Mouse (Mus musculus) MEL (cell line): ENCODE results near the gene Mtcl1. TPM values are rescaled to one million over a fixed set of nuclear protein-coding genes. Genes with fewer than 3 reads are reported as not detected.

Experiments
- DNase-seq: peaks from one replicate; pipeline ENCODE4 v3.0.0; 2011; ENCODE audit warnings: low read depth, low spot score
- H3K27ac ChIP-seq: 2 replicates; pipeline ENCODE4 v1.5.1; 2012; ENCODE audit warnings: low read depth, mild to moderate bottlenecking, control low read depth, low read length, moderate library complexity; ENCODE audit not compliant: control insufficient read depth
- H3K27me3 ChIP-seq, 2 experiments: fragments of 150-350 bp in 1 of 2; sonication (generic) in 1 of 2; 2 replicates each; pipeline ENCODE4 v1.6.1; 2012; ENCODE audit warnings: low read length in 2 of 2, mild to moderate bottlenecking in 2 of 2, improper control_type of control experiment in 1 of 2, moderate library complexity in 1 of 2; ENCODE audit not compliant: insufficient read depth in 2 of 2, control insufficient read depth in 1 of 2
- H3K36me3 ChIP-seq, 2 experiments: 2 replicates each; pipeline ENCODE4 v1.6.1; 2012 to 2014; ENCODE audit warnings: low read length in 2 of 2, improper control_type of control experiment in 1 of 2, inconsistent platforms in 1 of 2, mild to moderate bottlenecking in 1 of 2; ENCODE audit not compliant: insufficient read depth in 2 of 2, control insufficient read depth in 1 of 2
- H3K4me1 ChIP-seq, 2 experiments: fragments of 150-350 bp in 1 of 2; sonication (generic) in 1 of 2; 2 replicates each; pipeline ENCODE4 v1.6.1; 2012; ENCODE audit warnings: low read length in 2 of 2, improper control_type of control experiment in 1 of 2, mild to moderate bottlenecking in 1 of 2; ENCODE audit not compliant: insufficient read depth in 2 of 2, control insufficient read depth in 1 of 2
- H3K4me3 ChIP-seq, 2 experiments: fragments of 150-350 bp in 1 of 2; sonication (generic) in 1 of 2; 2 replicates each; pipeline ENCODE4 v1.5.1; 2012; ENCODE audit warnings: low read depth in 2 of 2, low read length in 2 of 2, mild to moderate bottlenecking in 2 of 2, moderate library complexity in 2 of 2, control low read depth in 1 of 2, improper control_type of control experiment in 1 of 2; ENCODE audit not compliant: control insufficient read depth in 1 of 2, insufficient read depth in 1 of 2
- H3K79me2 ChIP-seq: 2 replicates; pipeline ENCODE4 v1.6.1; 2012; ENCODE audit warnings: mild to moderate bottlenecking, low read length, moderate library complexity; ENCODE audit not compliant: control insufficient read depth, poor library complexity, insufficient read depth
- H3K9ac ChIP-seq: 2 replicates; pipeline ENCODE4 v1.6.1; 2012; ENCODE audit warnings: low read depth, mild to moderate bottlenecking, control low read depth, low read length, moderate library complexity; ENCODE audit not compliant: control insufficient read depth, poor library complexity, severe bottlenecking
- H3K9me3 ChIP-seq: fragments of 150-350 bp; sonication (generic); replicated peaks from 2 replicates; pipeline ENCODE4 v1.6.1; 2012; ENCODE audit warnings: mild to moderate bottlenecking, low read length, improper control_type of control experiment, moderate library complexity; ENCODE audit not compliant: insufficient read depth
- BHLHE40 ChIP-seq: IDR thresholded peaks from 2 replicates; pipeline ENCODE4 v1.6.1; 2012; ENCODE audit warnings: low read depth, mild to moderate bottlenecking, inconsistent platforms, low read length, improper control_type of control experiment, borderline replicate concordance
- CHD2 ChIP-seq: IDR thresholded peaks from 2 replicates; pipeline ENCODE4 v1.6.1; 2011; ENCODE audit warnings: low read length, improper control_type of control experiment
- CTCF ChIP-seq, 3 experiments: IDR thresholded peaks in 2 of 3; conservative IDR thresholded peaks in 1 of 3; 2 replicates each; pipeline ENCODE4 v1.5.1; 2011 to 2012; ENCODE audit warnings: low read length in 3 of 3, low read depth in 2 of 3, mild to moderate bottlenecking in 2 of 3, improper control_type of control experiment in 1 of 3, inconsistent platforms in 1 of 3, mixed read lengths in 1 of 3, moderate library complexity in 1 of 3; ENCODE audit not compliant: control insufficient read depth in 1 of 3, insufficient read depth in 1 of 3, poor library complexity in 1 of 3, severe bottlenecking in 1 of 3
- ELF1 ChIP-seq: IDR thresholded peaks from 2 replicates; pipeline ENCODE4 v1.6.1; 2014; ENCODE audit warnings: low read depth, mild to moderate bottlenecking, inconsistent platforms, low read length, improper control_type of control experiment, moderate library complexity
- EP300 ChIP-seq, 2 experiments: IDR thresholded peaks; 2 replicates each; pipeline ENCODE4 v1.6.1; 2011; ENCODE audit warnings: improper control_type of control experiment in 2 of 2, low read length in 2 of 2, low read depth in 1 of 2, mild to moderate bottlenecking in 1 of 2
- ETS1 ChIP-seq: IDR thresholded peaks from 2 replicates; pipeline ENCODE4 v1.6.1; 2012; ENCODE audit warnings: low read depth, mild to moderate bottlenecking, inconsistent platforms, low read length, improper control_type of control experiment, moderate library complexity
- GABPA ChIP-seq: IDR thresholded peaks from 2 replicates; pipeline ENCODE4 v1.6.1; 2012; ENCODE audit warnings: low read depth, mild to moderate bottlenecking, inconsistent platforms, low read length, improper control_type of control experiment, moderate library complexity
- JUND ChIP-seq: IDR thresholded peaks from 2 replicates; pipeline ENCODE4 v1.6.1; 2011; ENCODE audit warnings: low read depth, mild to moderate bottlenecking, improper control_type of control experiment, low read length
- KAT2A ChIP-seq: conservative IDR thresholded peaks from 2 replicates; pipeline ENCODE4 v1.6.1; 2012; ENCODE audit warnings: low read depth, low read length, improper control_type of control experiment, inconsistent platforms
- MEF2A ChIP-seq: IDR thresholded peaks from 2 replicates; pipeline ENCODE4 v1.6.1; 2014; ENCODE audit warnings: low read depth, mild to moderate bottlenecking, inconsistent platforms, low read length, improper control_type of control experiment; ENCODE audit not compliant: poor library complexity, insufficient replicate concordance, severe bottlenecking; ENCODE audit errors: extremely low read depth
- MXI1 ChIP-seq: IDR thresholded peaks from 2 replicates; pipeline ENCODE4 v1.6.1; 2011; ENCODE audit warnings: mild to moderate bottlenecking, low read depth, low read length, improper control_type of control experiment
- MYB ChIP-seq: IDR thresholded peaks from 2 replicates; pipeline ENCODE4 v1.6.1; 2011; ENCODE audit warnings: mild to moderate bottlenecking, low read depth, low read length, improper control_type of control experiment
- MYC ChIP-seq: IDR thresholded peaks from 2 replicates; pipeline ENCODE4 v1.6.1; 2011; ENCODE audit warnings: low read depth, mild to moderate bottlenecking, low read length, improper control_type of control experiment, moderate library complexity
- NRF1 ChIP-seq: IDR thresholded peaks from 2 replicates; pipeline ENCODE4 v1.6.1; 2014; ENCODE audit warnings: low read depth, mild to moderate bottlenecking, inconsistent platforms, low read length, improper control_type of control experiment, moderate library complexity; ENCODE audit not compliant: poor library complexity, insufficient read depth, severe bottlenecking
- POLR2A ChIP-seq, 2 experiments: IDR thresholded peaks; 2 replicates each; pipeline ENCODE4 v1.6.1; 2011 to 2012; ENCODE audit warnings: low read length in 2 of 2, mild to moderate bottlenecking in 2 of 2, control low read depth in 1 of 2, improper control_type of control experiment in 1 of 2, low read depth in 1 of 2, moderate library complexity in 1 of 2; ENCODE audit not compliant: control insufficient read depth in 1 of 2, insufficient read depth in 1 of 2, poor library complexity in 1 of 2
- POLR2AphosphoS2 ChIP-seq: IDR thresholded peaks from 2 replicates; pipeline ENCODE4 v1.6.1; 2011; ENCODE audit warnings: low read length, improper control_type of control experiment
- RAD21 ChIP-seq: IDR thresholded peaks from 2 replicates; pipeline ENCODE4 v1.6.1; 2011; ENCODE audit warnings: mild to moderate bottlenecking, low read depth, low read length, improper control_type of control experiment
- RCOR1 ChIP-seq: IDR thresholded peaks from 2 replicates; pipeline ENCODE4 v1.6.1; 2012; ENCODE audit warnings: low read depth, mild to moderate bottlenecking, inconsistent platforms, low read length, improper control_type of control experiment
- SMC3 ChIP-seq: IDR thresholded peaks from 2 replicates; pipeline ENCODE4 v1.6.1; 2011; ENCODE audit warnings: low read depth, low read length, improper control_type of control experiment
- TAL1 ChIP-seq: IDR thresholded peaks from 2 replicates; pipeline ENCODE4 v1.6.1; 2012; ENCODE audit warnings: mild to moderate bottlenecking, inconsistent platforms, low read length, moderate library complexity, mixed read lengths
- TCF12 ChIP-seq: IDR thresholded peaks from 2 replicates; pipeline ENCODE4 v1.6.1; 2014; ENCODE audit warnings: low read depth, mild to moderate bottlenecking, inconsistent platforms, low read length, improper control_type of control experiment, moderate library complexity
- UBTF ChIP-seq: IDR thresholded peaks from 2 replicates; pipeline ENCODE4 v1.6.1; 2012; ENCODE audit warnings: low read depth, mild to moderate bottlenecking, inconsistent platforms, low read length, improper control_type of control experiment, moderate library complexity, borderline replicate concordance; ENCODE audit not compliant: insufficient read depth
- USF1 ChIP-seq: IDR thresholded peaks from 2 replicates; pipeline ENCODE4 v1.6.1; 2014; ENCODE audit warnings: low read depth, mild to moderate bottlenecking, inconsistent platforms, low read length, improper control_type of control experiment, moderate library complexity
- ZC3H11A ChIP-seq: IDR thresholded peaks from 2 replicates; pipeline ENCODE4 v1.6.1; 2012; ENCODE audit warnings: low read depth, mild to moderate bottlenecking, inconsistent platforms, low read length, improper control_type of control experiment
- ZNF384 ChIP-seq: IDR thresholded peaks from 2 replicates; pipeline ENCODE4 v1.6.1; 2012; ENCODE audit warnings: low read depth, mild to moderate bottlenecking, inconsistent platforms, low read length, improper control_type of control experiment
- polyA plus RNA-seq, 2 experiments: library from polyadenylated mRNA; stranded (reverse) in 1 of 2; unstranded in 1 of 2; fragments of >175 nt in 1 of 2; fragments of >200 nt in 1 of 2; gene quantifications; 2 replicates each; pipeline versions ENCODE4 v1.2.1 to v1.2.4; 2012; ENCODE audit warnings: low replicate concordance in 2 of 2, low read depth in 1 of 2; ENCODE audit not compliant: insufficient read length in 2 of 2, insufficient read depth in 1 of 2, missing spikeins in 1 of 2
- total RNA-seq: library from RNA; depleted of rRNA; stranded (reverse); fragments of 300-350 nt; gene quantifications from 2 replicates; pipeline ENCODE4 v1.2.3, GENCODE M21; 2012

Mtcl1 gene
- total and polyA plus RNA-seq, 3 experiments: not detected

DNA sequence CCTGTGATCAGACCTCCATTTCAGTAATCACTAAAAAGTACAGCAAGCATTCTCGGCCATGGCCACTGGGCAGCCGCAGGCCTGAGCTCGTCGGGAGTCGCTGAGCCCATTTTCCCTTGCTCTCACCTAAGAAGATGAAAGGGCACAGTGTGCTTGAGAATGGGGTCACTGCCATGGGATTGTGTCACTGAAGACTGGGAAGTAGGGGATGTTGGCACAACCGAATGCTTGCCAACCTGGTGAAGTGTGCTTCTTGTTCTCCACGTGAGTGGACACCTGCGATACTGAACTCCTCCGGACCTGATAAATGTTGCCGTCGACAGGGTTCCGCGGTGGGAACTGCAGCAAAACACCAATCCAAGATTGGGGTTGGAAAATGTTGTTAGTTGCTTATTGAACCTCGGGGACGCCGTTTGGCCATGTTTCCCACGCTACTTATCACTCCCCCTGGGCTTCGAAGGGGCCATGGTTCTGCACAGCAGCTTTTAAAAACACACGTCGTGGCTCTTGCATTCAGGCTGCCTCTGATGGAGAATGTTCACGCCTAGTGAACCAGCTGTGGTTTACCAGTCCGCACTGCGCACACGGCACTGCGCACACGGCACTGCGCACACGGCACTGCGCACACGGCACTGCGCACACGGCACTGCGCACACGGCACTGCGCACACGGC, 85.6 kb downstream of the Mtcl1 start:
- no peaks in the 10 kb centered on the region for H3K36me3 ChIP-seq
- H3K27me3 ChIP-seq: no peaks in the 10 kb centered on the region
- DNase-seq: no peak
- no peak overlapping the region for H3K9ac ChIP-seq
- H3K27ac ChIP-seq: no peak overlapping the region
- H3K4me3 ChIP-seq: no peak overlapping the region
- no peaks in the 10 kb centered on the region for H3K79me2 ChIP-seq
- no peaks in the 10 kb centered on the region for H3K4me1 ChIP-seq
- TF ChIP-seq MYC (no peak), ZNF384 (no peak), MXI1 (no peak), TCF12 (no peak), CTCF (IDR thresholded peaks at IDR 0.05 in 2 of 3, conservative IDR thresholded peaks at IDR 0.05 in 1 of 3; ENCODE audit: control insufficient read depth in 1 of 3, insufficient read depth in 1 of 3, low read depth in 2 of 3, low read length in 3 of 3, poor library complexity in 1 of 3, severe bottlenecking in 1 of 3) (no peak), ETS1 (no peak), UBTF (no peak), TAL1 (no peak), ZC3H11A (no peak), POLR2AphosphoS2 (no peak), KAT2A (no peak), EP300 (IDR thresholded peaks at IDR 0.05; ENCODE audit: low read depth in 1 of 2, low read length in 2 of 2) (no peak), USF1 (no peak), CHD2 (no peak), SMC3 (no peak), ELF1 (no peak), RCOR1 (no peak), POLR2A (IDR thresholded peaks at IDR 0.05; ENCODE audit: control insufficient read depth in 1 of 2, insufficient read depth in 1 of 2, low read depth in 1 of 2, low read length in 2 of 2, poor library complexity in 1 of 2) (no peak)
- no peaks in the 10 kb centered on the region for H3K9me3 ChIP-seq

DNA sequence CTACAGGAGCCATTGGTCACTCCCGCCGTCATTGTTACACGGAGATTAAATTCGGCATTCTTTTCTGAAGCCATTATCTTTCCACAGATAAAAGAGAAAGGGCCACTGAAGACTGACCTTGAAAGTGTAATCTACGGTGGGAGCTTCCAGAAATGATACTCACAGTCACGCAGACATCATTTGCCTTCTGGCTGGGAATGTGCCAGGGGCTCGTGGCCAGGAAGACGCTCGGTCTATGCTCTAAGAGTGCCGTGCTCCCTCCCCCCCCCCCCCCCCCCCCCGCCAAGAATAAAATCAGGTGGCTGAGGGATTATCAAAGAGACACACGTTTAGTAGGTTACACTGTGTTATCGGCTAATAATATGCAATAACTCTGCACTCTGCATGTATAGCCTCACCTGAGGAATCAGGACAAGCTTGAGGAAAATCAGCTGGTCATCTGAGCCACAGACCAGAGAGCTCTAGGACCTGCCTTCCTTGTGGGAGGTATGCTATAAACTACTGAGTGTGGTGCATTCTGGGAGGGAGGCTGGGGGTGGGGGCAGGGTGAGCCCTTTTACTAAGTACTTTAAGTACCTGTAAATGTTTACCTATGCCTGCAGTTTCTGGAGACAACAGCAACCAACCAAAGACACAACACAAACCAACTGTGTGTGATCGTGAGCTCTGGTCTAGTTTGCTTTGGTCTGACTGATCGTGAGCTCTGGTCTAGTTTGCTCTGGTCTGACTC, 87.1 kb downstream of the Mtcl1 start:
- no peak for TF ChIP-seq JUND
- no peak for TF ChIP-seq CTCF (IDR thresholded peaks at IDR 0.05 in 2 of 3, conservative IDR thresholded peaks at IDR 0.05 in 1 of 3; ENCODE audit: control insufficient read depth in 1 of 3, insufficient read depth in 1 of 3, low read depth in 2 of 3, low read length in 3 of 3, poor library complexity in 1 of 3, severe bottlenecking in 1 of 3)
- no peak for TF ChIP-seq RAD21
- no peak for TF ChIP-seq NRF1
- TF ChIP-seq TCF12: no peak
- no peak for TF ChIP-seq CHD2
- no peak for TF ChIP-seq MYB
- no peak for TF ChIP-seq POLR2A (IDR thresholded peaks at IDR 0.05; ENCODE audit: control insufficient read depth in 1 of 2, insufficient read depth in 1 of 2, low read depth in 1 of 2, low read length in 2 of 2, poor library complexity in 1 of 2)
- no peak for TF ChIP-seq KAT2A
- no peak for TF ChIP-seq POLR2AphosphoS2
- no peak for TF ChIP-seq MXI1
- no peak for TF ChIP-seq BHLHE40
- no peak for TF ChIP-seq ZC3H11A
- no peak for TF ChIP-seq ETS1
- TF ChIP-seq MEF2A: no peak
- TF ChIP-seq GABPA: no peak
- TF ChIP-seq EP300 (IDR thresholded peaks at IDR 0.05; ENCODE audit: low read depth in 1 of 2, low read length in 2 of 2): no peak
- no peaks in the 10 kb centered on the region for H3K4me1 ChIP-seq
- H3K27ac ChIP-seq: no peak overlapping the region
- no peaks in the 10 kb centered on the region for H3K9me3 ChIP-seq
- H3K9ac ChIP-seq: no peak overlapping the region
- no peak for DNase-seq
- no peaks in the 10 kb centered on the region for H3K79me2 ChIP-seq
- no peaks in the 10 kb centered on the region for H3K27me3 ChIP-seq
- H3K4me3 ChIP-seq: no peak overlapping the region
- no peaks in the 10 kb centered on the region for H3K36me3 ChIP-seq
